Mouse (Mus musculus) ES-E14 (cell line): Measurements from ENCODE around the gene Akap2. TPM values are rescaled to one million over a fixed set of nuclear protein-coding genes. Genes with fewer than 3 reads are reported as not detected.

Source experiments
- DNase-seq: peaks from one replicate; pipeline ENCODE4 v3.0.0-alpha.2; 2013; ENCODE audit warnings: low read depth, low spot score
- H3K27ac ChIP-seq: 2 replicates; pipeline ENCODE4 v1.5.1; 2012; ENCODE audit warnings: low read depth, mild to moderate bottlenecking, low read length, moderate library complexity, mixed read lengths; ENCODE audit not compliant: poor library complexity, insufficient read depth, severe bottlenecking
- H3K36me3 ChIP-seq: 2 replicates; pipeline ENCODE4 v1.6.1; 2012; ENCODE audit warnings: mild to moderate bottlenecking, low read length, moderate library complexity, mixed read lengths; ENCODE audit not compliant: control insufficient read depth, poor library complexity, insufficient read depth, severe bottlenecking
- H3K4me1 ChIP-seq, 2 experiments: fragments of 150-350 bp in 1 of 2; sonication (generic) in 1 of 2; 2 replicates each; pipeline ENCODE4 v1.6.1; 2012; ENCODE audit warnings: low read length in 2 of 2, mild to moderate bottlenecking in 1 of 2, mixed read lengths in 1 of 2; ENCODE audit not compliant: control insufficient read depth in 2 of 2, insufficient read depth in 2 of 2, poor library complexity in 1 of 2
- H3K4me3 ChIP-seq, 2 experiments: fragments of 150-350 bp in 1 of 2; sonication (generic) in 1 of 2; 2 replicates each; pipeline ENCODE4 v1.5.1; 2012; ENCODE audit warnings: low read length in 2 of 2, low read depth in 1 of 2, mild to moderate bottlenecking in 1 of 2, mixed read lengths in 1 of 2; ENCODE audit not compliant: insufficient read depth in 1 of 2, poor library complexity in 1 of 2, severe bottlenecking in 1 of 2
- H3K9ac ChIP-seq: 2 replicates; pipeline ENCODE4 v1.6.1; 2012; ENCODE audit warnings: low read depth, mild to moderate bottlenecking, low read length, mixed read lengths; ENCODE audit not compliant: poor library complexity, insufficient read depth, severe bottlenecking
- H3K9me3 ChIP-seq: fragments of 150-350 bp; sonication (generic); 2 replicates; pipeline ENCODE4 v1.6.1; 2012; ENCODE audit warnings: low read depth, mild to moderate bottlenecking, low read length; ENCODE audit not compliant: control insufficient read depth, insufficient read depth
- CHD2 ChIP-seq: IDR thresholded peaks from 2 replicates; pipeline ENCODE4 v1.6.1; 2014; ENCODE audit warnings: mild to moderate bottlenecking, low read depth, low read length, inconsistent platforms
- HCFC1 ChIP-seq: IDR thresholded peaks from 2 replicates; pipeline ENCODE4 v1.6.1; 2012; ENCODE audit warnings: low read length, inconsistent platforms, borderline replicate concordance; ENCODE audit not compliant: insufficient read depth
- MAFK ChIP-seq: IDR thresholded peaks from 2 replicates; pipeline ENCODE4 v1.6.1; 2014; ENCODE audit warnings: mild to moderate bottlenecking, low read depth, low read length, inconsistent platforms; ENCODE audit not compliant: insufficient read depth
- ZC3H11A ChIP-seq: IDR thresholded peaks from 2 replicates; pipeline ENCODE4 v1.6.1; 2012; ENCODE audit warnings: low read depth, mild to moderate bottlenecking, inconsistent platforms, low read length, borderline replicate concordance
- ZNF384 ChIP-seq: IDR thresholded peaks from 2 replicates; pipeline ENCODE4 v1.6.1; 2012; ENCODE audit warnings: low read depth, low read length, inconsistent platforms
- in situ Hi-C, 2 experiments: fragments of 600-800 bp; cut with MboI; formaldehyde crosslinking; loops; one replicate each; pipeline ENCODE4 v1.15.1; 2025; ENCODE audit warnings: low sequenced_read_pairs in 2 of 2, inconsistent platforms in 1 of 2; ENCODE audit not compliant: unreplicated experiment in 2 of 2
- total RNA-seq: library from RNA; depleted of rRNA; stranded (reverse); fragments of 300-350 nt; gene quantifications from 2 replicates; pipeline ENCODE4 v1.2.3, GENCODE M21; 2012

Akap2 gene
- total RNA-seq, 1 experiment: 35.7 TPM

DNA sequence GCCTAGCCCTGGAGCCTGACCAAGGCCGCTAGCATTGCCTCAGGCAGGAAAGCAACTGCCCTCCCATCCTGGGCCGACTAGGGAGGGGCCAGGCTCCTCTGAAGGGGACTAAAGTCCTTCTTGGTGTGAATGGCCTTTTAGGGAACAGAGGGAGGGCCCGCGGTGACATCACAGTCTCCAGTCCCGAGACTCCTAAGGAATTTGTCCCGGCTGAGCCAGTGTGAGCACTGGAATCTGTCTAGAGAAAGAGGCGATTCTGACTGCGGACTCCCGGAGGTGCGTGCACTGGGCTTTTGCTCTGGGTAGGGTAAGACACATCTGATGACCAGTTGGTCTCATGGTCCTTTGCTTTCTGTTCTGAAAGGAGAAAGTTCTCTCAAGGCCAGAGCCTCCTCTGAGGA lies 127.6 kb downstream of the Akap2 start:
- H3K27ac ChIP-seq: peak overlapping the region; percentile 42; the same call in 1 of the 2 replicates
- peak; percentile 54 for DNase-seq
- TF ChIP-seq HCFC1: no peak
- H3K9ac ChIP-seq: peak overlapping the region; percentile 65; the same call in 1 of the 2 replicates
- H3K9me3 ChIP-seq: no peaks in the 10 kb centered on the region
- in situ Hi-C loops: no loop called here
- peaks cover 1% of the 10 kb centered on the region; the same call in 1 of the 2 replicates for H3K36me3 ChIP-seq
- peak overlapping the region; percentile 42 to 54; a peak in 3 of 4 replicates for H3K4me3 ChIP-seq
- H3K4me1 ChIP-seq: peaks cover 0 to 14% of the 10 kb centered on the region in 2 experiments; a peak in 2 of 4 replicates

DNA sequence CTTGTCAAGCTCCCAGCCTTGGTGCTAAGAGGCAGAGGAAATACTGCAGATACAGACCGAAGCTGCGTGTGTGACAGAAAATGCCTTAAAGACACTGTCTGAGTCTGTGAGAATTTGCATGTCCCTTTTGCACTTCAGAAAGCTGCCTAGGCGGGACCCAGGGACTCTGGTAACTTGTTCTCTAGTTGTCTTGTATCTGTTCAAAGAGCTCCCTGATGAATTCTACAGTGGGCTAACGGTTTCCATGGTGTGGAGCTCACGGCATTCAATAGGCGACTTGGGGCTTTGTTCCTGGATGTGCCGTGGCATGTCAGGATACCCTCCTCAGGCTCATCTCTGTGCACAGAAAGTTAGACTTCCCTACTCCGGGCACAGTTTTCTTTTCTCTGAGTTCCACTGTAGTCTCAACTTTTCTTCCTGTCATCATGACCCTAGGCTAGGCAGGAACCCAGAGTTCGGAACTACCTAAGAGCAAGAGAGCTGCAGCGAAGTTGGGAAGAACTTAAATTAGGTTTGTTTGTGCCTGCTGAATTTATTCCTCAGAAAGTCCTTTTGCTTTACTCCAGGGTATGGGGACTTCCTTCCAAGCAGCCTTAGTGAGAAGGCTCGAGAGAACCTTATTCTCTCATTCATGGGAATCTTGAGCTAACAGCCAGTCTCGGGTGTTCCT lies 128.2 kb downstream of the Akap2 start:
- H3K36me3 ChIP-seq: peaks cover 3% of the 10 kb centered on the region; the same call in 1 of the 2 replicates
- peak overlapping the region; percentile 42; the same call in 1 of the 2 replicates for H3K27ac ChIP-seq
- H3K4me3 ChIP-seq: peak overlapping the region; percentile 42 to 54; a peak in 3 of 4 replicates
- H3K9me3 ChIP-seq: no peaks in the 10 kb centered on the region
- H3K4me1 ChIP-seq: peaks cover 0 to 12% of the 10 kb centered on the region in 2 experiments; a peak in 2 of 4 replicates
- DNase-seq: no peak
- H3K9ac ChIP-seq: peak overlapping the region; percentile 65; the same call in 1 of the 2 replicates
- in situ Hi-C loops: no loop called here
- TF ChIP-seq MAFK: no peak
- TF ChIP-seq ZC3H11A: no peak
- no peak for TF ChIP-seq CHD2
- no peak for TF ChIP-seq ZNF384
- no peak for TF ChIP-seq HCFC1

DNA sequence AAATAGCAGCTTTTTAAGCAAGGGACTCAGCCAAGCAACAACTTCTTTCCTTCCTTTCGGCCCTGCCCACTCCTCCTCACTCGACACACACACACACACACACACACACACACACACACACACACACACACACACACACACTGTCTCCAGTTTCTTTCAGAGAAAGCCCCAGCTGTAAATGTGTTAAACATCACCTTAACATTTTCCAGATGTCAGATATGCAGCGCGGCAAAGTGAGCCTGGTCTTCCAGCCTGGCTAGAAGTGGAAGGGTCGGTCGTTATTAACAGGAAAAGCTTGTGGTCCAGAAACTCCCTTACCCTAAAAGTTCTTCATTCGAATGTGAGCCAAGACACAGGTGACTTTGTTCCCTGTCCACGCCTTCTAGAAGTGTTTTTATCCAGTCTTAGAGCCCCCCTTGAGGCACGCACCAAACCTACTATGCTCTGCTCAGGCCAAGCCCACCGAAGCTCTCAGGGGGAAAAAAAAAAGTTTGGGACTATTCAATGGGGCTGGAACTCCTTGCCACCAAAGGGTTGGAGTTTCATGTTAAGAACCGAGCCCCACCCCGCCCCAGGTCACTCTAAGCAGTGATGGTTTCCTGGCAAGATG lies 129.0 kb downstream of the Akap2 start:
- peaks cover 0 to 10% of the 10 kb centered on the region in 2 experiments; a peak in 2 of 4 replicates for H3K4me1 ChIP-seq
- H3K27ac ChIP-seq: peak overlapping the region; percentile 41; the same call in 1 of the 2 replicates
- no peak for DNase-seq
- no peaks in the 10 kb centered on the region for H3K9me3 ChIP-seq
- in situ Hi-C loops: no loop called here
- TF ChIP-seq HCFC1: no peak
- TF ChIP-seq ZC3H11A: no peak
- TF ChIP-seq ZNF384: no peak
- no peak for TF ChIP-seq CHD2
- no peak for TF ChIP-seq MAFK
- no peak overlapping the region; a peak in 1 of 4 replicates for H3K4me3 ChIP-seq
- peak overlapping the region; percentile 65; the same call in 1 of the 2 replicates for H3K9ac ChIP-seq
- peaks cover 3% of the 10 kb centered on the region; the same call in 1 of the 2 replicates for H3K36me3 ChIP-seq

DNA sequence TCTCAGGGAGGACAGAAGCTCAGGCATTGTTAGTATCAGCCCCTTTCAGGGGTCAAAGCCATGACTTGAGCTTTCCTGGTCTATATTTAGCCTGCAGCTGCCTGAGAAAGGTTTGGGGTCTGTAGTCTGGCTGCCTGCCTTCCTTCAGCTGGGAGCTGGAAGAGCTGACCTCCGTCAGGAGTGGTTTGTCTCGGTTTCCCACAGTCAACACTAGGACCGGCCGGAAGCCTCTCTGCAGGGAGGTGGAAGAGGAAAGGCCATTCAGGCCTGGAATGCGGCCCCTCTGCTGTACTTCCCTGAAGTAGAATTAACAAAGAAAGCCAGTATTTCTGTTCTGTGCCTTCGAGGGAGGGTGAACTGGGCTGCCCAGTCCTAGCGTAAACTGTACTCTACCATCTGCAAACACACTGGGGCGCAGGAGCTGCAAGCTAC lies 129.6 kb downstream of the Akap2 start:
- Histone ChIP-seq H3K9ac (no peak overlapping the region), H3K4me1 (peaks cover 0 to 9% of the 10 kb centered on the region in 2 experiments; a peak in 2 of 4 replicates), H3K36me3 (peaks cover 3% of the 10 kb centered on the region; the same call in 1 of the 2 replicates), H3K27ac (peak overlapping the region; percentile 41; the same call in 1 of the 2 replicates), H3K9me3 (no peaks in the 10 kb centered on the region), H3K4me3 (no peak overlapping the region; a peak in 1 of 4 replicates)
- TF ChIP-seq ZC3H11A (no peak), CHD2 (no peak), HCFC1 (no peak), MAFK (no peak), ZNF384 (no peak)
- in situ Hi-C loops: no loop called here
- DNase-seq: no peak
